12 mouse cellular contexts compared by ENCODE assay signal in the genomic region with DNA sequence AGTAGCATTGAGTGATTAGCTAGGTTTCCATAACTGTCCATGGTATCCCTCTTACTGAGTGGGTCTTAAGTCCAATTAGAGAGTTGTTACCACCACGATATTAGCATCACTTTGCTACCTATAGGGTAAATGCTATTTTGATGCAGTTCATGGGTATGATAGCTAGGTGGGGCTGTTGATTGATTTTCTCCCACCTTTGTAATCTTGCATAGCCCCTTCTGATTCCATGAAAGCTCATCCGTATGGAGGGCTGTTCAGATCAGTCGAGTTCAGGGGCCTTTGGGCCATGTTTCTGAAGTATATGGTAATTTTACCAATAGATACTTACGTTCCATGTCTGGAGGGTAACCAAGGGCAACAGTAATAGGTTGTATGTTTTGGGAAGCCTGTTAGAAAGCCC.
DNase-seq lines count a peak whose midpoint lies in the region; ATAC-seq and TF ChIP-seq lines count a peak whose summit lies in the region.
"Had no signal": no experiment of that assay in that cellular context is flagged by ENCODE, and none has a peak within 500 bp of the region (broad histone marks: within the 10 kb centered on the region; RNA-seq: fewer than 3 reads in every experiment).

No protein-coding gene starts in this region.

- DNase-seq in adrenal gland, postnatal 10 days, result peak; percentile 1
- DNase-seq in adrenal gland, adult 2 months, result no peak
- DNase-seq in layer of hippocampus, adult 2 months (ENCODE audit: low spot score in 2 of 2), result no peak
- no peak for DNase-seq in layer of hippocampus, postnatal 14 days (ENCODE audit: low spot score in 2 of 2)
- peak; percentile 23 for DNase-seq in ZHBTc4 (ENCODE audit: low read depth, low spot score)
- DNase-seq in forebrain, postnatal 0 days, result peak; percentile 35
- DNase-seq in adrenal gland, postnatal 14 days, result no peak
- no peak for DNase-seq in left cerebral cortex, postnatal 25 days (ENCODE audit: low spot score in 2 of 2)
- DNase-seq: adrenal gland, postnatal 25 days had no signal

- TF ChIP-seq CTCF in layer of hippocampus, adult 2 months (conservative IDR thresholded peaks at IDR 0.05), result peak; percentile 76
- TF ChIP-seq CTCF in forebrain, postnatal 0 days (IDR thresholded peaks at IDR 0.05; ENCODE audit: low read depth), result peak; percentile 60

- no peaks in the 10 kb centered on the region for H3K27me3 ChIP-seq in forebrain, postnatal 0 days (ENCODE audit: insufficient read depth, low read length)
- H3K27me3 ChIP-seq: hindbrain, embryonic 15.5 days; liver, embryonic 15.5 days; neural tube, embryonic 13.5 days had no signal

- WGBS in forebrain, postnatal 0 days, result 18% methylated on average over 4 of the region's 4 CpGs

- intact Hi-C loops in left cerebral cortex, postnatal 25 days (cut with DNase I), result loop anchor here (2.0 to 10.0 kb wide), 3 partner anchors 399 to 1009 kb away; no protein-coding TSS in a partner anchor

- no peak for ATAC-seq in forebrain, postnatal 0 days

- H3K9me3 ChIP-seq in forebrain, postnatal 0 days (ENCODE audit: low read length), result no peaks in the 10 kb centered on the region
- H3K9me3 ChIP-seq: hindbrain, embryonic 15.5 days; liver, embryonic 15.5 days; neural tube, embryonic 13.5 days had no signal

- no peak overlapping the region for H3K4me3 ChIP-seq in layer of hippocampus, adult 2 months
- H3K4me3 ChIP-seq in forebrain, postnatal 0 days (ENCODE audit: low read depth, low read length), result no peak overlapping the region
- H3K4me3 ChIP-seq: hindbrain, embryonic 15.5 days; liver, embryonic 15.5 days; neural tube, embryonic 13.5 days had no signal

- no peak overlapping the region for H3K9ac ChIP-seq in forebrain, postnatal 0 days
- H3K9ac ChIP-seq: hindbrain, embryonic 15.5 days; liver, embryonic 15.5 days; neural tube, embryonic 13.5 days had no signal

- no peaks in the 10 kb centered on the region for H3K4me1 ChIP-seq in forebrain, postnatal 0 days (ENCODE audit: insufficient read depth)
- H3K4me1 ChIP-seq: hindbrain, embryonic 15.5 days; liver, embryonic 15.5 days; neural tube, embryonic 13.5 days had no signal

- no peaks in the 10 kb centered on the region for H3K36me3 ChIP-seq in forebrain, postnatal 0 days (ENCODE audit: insufficient read depth)
- H3K36me3 ChIP-seq: hindbrain, embryonic 15.5 days; liver, embryonic 15.5 days; neural tube, embryonic 13.5 days had no signal

- H3K4me2 ChIP-seq in forebrain, postnatal 0 days (ENCODE audit: low read depth), result no peak overlapping the region
- H3K4me2 ChIP-seq: hindbrain, embryonic 15.5 days; liver, embryonic 15.5 days; neural tube, embryonic 13.5 days had no signal

- no peak overlapping the region for H3K27ac ChIP-seq in layer of hippocampus, adult 2 months
- no peak overlapping the region for H3K27ac ChIP-seq in forebrain, postnatal 0 days (ENCODE audit: low read depth, low read length)
- H3K27ac ChIP-seq: hindbrain, embryonic 15.5 days; liver, embryonic 15.5 days; neural tube, embryonic 13.5 days had no signal

Comparison
In these comparisons a context has a peak if more than half of its experiments do, and no peak if none do; other contexts are left out.
1. DNase-seq: peak in adrenal gland, postnatal 10 days (single experiment), ZHBTc4 (single experiment) and forebrain, postnatal 0 days (single experiment); none in adrenal gland, adult 2 months (single experiment), layer of hippocampus, adult 2 months (0 of 2), layer of hippocampus, postnatal 14 days (0 of 2), adrenal gland, postnatal 14 days (single experiment) and left cerebral cortex, postnatal 25 days (0 of 2).